Mouse (Mus musculus): ENCODE results near the gene Ksr2.

Gene Ksr2

DNA sequence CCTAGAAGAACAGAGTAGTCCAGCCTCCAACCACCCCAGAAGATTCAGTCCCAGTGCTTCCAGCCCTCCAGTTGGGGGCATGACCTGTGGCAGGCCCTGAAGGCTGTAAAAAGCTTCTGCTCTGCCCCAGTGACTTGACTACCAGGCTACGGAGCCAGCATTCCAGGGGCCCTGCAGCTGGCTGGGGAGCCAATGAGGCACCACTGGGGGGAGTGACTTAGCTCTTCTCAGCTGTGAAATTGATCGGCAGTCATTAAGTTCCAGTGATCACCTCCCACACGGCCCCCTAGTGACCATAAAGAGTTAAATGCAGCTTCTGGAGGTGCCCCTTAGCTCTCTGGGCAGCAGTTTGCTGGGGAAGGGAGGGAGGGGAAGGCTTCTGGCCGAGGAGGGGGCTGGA lies 213.1 kb downstream of the Ksr2 start:
- DNase-seq: no peak

DNA sequence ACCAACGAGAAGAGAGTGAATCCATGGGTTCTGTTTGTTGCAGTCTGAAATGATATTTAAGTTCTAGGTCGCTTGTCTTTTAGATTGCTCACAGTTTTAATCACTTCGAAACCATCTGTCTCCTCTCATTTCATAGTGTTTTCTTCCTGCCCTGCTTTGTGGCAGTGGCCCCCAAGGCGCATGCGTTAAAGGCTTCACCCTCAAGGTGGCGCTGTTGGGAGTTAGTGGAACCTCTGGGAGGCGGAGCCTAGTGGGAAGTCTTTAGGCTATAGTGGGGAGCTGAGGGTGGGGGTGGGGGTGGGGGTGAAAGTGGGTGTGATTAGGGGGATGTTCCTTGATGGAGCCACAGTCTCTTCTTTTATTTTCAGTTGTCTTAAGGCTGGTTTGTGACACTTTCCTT lies 214.6 kb downstream of the Ksr2 start:
- DNase-seq: peak; percentile 76

DNA sequence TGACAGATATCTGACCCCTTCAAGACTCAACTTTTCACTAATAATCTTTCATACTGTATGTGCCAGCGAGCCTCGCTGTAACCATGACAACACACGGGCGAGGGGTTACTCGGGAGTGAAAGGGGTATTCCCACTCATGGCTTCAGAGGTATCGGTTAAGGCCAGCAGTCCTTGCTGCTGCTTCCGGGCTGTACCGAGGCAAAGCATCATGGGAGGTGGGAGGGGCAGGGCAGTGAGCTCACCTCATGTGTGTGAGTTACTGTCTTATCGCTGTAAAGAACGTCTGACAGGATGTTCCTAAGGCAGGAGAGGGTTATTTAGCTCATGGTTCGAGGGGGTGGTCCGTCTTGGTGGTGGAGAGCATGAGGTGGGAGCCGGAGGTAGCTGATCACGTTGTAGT lies 215.8 kb downstream of the Ksr2 start:
- DNase-seq: no peak

DNA sequence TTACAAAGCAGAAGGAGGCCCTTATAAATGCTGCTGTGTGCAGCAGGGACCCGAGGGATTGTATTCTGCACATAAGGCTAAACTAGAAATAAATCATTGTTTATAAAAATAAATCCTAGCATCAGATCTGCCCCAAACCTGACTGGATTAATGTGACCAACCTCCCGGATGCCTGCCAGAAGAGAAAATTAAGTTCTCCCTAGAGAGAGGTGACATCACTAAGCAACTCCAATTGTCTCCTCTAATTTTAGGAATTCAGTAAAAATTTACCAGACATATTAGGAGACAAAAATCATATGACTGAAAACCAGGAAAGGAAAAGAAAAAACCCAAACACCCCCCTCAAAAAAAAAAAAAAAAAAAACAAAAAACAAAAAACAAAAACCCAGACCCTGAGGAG lies 221.4 kb downstream of the Ksr2 start:
- no peak for DNase-seq

DNA sequence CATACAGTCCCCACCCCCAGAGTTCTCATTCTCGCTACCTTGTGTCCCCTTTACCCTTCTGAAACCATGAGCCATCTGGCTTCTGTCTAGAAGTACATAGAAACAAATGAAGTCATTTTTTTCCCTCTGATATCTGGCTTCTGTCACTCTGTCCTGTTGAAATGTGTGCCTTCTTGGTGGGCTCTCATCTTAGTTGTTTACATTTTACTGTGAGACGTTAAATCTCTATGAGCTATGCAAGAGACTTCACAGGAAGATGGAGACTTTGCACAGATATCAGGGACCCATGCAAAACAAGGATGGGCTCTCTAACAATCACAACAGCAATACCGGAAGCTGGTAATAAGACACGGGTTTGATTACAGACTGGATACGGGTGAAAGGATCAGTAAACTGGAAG lies 222.0 kb downstream of the Ksr2 start:
- DNase-seq: no peak

DNA sequence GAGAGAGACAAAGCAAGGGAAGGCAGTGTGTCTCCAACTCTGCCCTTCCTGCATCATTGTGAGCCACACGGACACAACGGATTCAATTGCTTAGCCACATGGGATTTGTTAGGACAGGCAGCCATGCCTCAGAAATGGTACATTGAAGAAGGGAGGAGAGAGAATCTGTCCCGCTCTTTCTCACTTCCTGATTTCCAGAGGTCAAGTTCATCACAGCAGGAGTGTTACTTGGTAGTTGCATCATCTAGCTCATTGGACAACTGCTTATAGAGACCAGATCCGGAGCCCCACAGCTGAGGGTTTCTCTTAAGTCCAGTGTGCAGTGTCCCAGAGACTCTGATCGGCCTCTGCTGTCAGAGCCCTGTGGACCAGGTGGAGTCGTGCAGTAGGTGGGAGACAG lies 227.8 kb downstream of the Ksr2 start:
- DNase-seq: no peak

DNA sequence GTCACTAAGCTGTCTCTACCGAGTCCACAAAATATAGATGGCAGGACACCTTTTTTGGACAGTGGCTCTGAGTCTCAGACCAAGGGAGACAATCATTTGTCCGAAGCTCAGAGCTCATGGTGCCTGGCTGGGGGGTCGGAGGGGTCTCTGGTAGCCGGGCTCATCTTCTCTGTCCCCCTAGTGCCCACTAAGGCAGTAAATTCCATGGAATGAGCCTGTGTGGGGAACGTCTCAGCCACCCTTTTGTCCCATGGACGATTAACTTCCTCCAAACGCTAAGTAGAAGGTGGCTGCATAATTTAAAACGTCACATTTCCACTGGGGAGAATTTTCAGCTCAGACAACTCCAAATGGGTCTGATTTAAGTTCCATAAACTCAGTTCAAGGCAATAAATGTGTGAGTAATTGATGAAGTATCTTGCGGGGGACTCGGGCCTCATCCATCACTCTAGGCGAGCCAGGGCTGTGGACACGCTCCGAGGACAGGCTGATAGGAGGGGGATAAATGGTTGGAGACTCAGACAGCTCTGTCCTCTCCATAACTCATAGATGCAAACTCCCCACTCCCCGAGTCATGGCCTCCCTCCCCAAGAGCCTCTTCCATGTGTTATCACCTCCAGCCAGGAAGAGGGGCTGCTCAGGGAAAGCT lies 237.6 kb downstream of the Ksr2 start:
- DNase-seq: no peak

DNA sequence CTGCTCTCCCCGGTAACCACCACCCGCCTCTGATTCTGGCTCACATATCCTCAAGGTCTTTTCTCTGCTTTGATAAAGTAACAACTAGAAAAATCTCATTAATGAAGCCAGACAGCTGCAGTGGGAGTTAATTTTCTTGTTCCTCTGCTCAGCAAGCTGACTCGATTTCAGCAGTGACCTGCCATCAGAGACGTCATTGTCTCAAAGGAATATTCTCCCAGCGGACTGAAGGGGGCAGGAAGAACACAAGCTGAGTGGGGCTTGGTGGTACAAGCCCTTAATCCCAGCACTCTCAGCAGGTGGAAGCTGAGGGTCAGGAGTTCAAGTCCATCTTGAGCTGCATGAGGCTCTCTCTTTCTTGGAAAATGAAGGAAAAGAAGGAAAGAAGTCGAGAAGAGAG lies 244.8 kb downstream of the Ksr2 start:
- DNase-seq: no peak

DNA sequence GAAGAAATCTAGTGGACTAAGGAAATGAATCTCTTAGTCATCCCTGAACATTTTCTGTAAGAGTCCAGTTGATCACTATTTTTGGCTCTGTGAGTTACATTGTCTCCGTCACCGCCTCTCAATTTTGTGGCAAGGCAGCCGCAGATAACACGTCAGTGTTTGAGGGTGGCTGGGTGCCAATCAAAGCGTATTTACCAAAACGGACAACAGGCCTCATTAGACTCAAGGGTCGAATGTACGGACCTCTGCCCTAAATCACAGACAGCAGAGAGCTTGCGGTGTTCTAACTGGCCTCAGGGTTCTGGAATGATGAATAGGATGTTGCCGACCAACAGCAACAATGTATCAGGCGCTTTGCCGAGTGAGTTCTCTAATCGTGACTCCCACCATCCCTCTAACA lies 245.8 kb downstream of the Ksr2 start:
- DNase-seq: no peak

DNA sequence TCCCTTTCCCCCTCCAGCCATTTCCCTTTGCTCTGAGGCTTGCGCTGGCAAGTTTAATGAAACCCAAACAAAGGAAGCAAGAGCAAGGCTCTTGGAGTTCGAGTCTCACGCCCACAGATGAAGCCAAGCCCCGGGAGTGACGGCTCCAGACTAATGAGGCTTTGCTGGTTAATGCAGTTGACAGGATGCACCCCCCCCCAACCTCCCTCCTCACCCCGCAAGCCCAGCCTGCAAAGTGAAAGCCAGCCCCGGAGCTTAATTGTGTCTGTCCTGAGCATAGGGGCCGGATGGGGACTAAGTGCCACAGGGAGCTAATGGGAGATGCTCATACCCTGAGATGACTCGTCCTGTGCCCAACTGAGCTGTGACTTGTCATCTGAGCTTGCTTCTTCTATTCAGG lies 251.4 kb downstream of the Ksr2 start:
- DNase-seq: no peak

DNA sequence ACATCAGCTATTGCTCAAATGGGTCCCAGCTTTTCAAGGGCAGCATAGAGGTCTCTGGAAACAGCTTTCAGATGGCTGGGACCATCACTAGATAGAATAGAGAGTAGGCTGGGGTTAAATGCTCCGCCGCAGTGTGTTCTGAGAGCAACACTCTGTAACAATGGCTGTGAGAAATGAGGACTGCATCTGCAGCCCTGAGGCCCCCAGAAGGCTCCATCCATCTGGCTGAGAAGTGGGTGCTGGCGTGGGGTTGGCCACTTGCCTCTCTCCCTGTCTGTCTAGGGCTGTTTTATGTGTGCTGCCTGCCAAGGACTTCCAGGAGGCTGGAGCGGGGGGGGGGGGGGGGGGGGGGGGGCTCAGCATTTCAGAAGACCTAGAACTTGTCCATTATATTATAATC lies 253.5 kb downstream of the Ksr2 start:
- DNase-seq: no peak

DNA sequence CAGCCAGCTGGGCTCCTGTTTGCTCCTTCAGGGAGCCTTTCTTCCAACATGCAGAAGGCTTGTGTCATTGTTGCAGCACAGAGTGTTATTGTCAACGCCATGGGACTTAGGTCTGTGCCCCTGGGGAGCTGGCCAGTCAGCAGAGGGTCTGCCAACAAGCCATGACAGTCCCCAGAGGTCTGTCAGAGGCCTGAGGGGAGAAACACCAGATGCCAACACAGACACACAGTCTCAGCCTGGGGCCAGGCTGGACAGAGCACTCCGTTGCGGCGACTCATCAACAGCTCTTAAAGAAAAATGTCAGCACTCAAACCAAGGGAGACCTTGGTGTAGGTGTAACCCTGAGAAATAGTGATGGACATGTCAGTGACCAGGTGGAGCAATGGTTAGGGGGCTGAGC lies 255.5 kb downstream of the Ksr2 start:
- no peak for DNase-seq

DNA sequence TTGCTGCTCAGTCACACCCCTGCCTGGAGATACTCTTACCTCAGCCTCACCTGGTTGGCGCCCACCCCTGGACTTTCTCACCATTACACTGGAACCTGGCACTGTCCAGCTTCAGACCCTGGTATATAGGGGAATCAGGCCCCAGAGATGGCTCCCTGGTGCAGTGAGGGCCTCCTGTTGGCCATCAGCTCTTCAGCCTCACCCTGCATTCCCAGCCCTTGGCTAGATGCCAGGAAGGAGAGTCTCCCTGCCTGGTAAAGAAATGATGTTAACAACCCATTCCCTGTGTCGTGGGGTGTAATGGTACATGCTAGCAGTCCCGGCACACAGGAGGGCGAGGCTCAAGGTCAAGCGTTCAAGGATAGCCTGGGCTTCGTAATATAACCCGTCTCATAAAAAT lies 256.0 kb downstream of the Ksr2 start:
- DNase-seq: no peak

DNA sequence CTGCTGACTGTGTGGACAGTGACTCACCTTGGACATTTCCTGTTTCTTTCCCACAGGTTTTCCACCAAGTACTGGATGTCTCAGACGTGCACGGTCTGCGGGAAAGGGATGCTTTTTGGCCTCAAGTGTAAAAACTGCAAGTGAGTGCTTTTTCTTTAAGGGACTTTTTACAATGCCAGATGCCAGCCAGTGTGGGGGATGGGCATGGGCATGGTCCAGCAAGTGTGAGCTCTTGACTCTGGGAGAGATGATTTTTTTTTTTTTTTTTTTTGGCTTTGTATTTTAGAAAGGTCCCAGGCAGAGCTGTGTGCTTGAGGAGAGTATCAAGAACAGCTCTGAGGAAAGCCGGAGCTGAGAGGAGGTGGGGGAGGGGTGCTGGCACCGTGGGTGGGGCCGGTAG lies 257.6 kb downstream of the Ksr2 start:
- no peak for DNase-seq

DNA sequence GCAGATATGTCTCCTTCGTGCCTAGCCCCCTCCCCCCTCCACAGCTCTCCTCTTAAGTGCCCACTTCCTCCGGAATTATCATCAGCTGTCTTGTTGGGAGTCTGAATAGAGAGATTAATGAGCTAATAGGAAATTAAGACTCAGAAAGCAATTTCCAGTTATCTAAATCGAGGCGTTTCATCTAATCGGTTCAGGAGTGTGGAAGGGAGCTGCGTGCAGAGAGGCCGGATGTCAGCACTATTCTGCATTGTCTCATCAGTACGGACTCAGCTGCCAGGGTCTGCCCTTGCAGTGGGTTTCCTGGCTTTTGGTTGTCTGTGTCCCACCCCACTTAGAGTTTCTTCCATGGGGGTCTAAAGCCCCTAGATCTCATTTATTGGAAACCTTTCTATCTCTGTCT lies 262.0 kb downstream of the Ksr2 start:
- DNase-seq: no peak

DNA sequence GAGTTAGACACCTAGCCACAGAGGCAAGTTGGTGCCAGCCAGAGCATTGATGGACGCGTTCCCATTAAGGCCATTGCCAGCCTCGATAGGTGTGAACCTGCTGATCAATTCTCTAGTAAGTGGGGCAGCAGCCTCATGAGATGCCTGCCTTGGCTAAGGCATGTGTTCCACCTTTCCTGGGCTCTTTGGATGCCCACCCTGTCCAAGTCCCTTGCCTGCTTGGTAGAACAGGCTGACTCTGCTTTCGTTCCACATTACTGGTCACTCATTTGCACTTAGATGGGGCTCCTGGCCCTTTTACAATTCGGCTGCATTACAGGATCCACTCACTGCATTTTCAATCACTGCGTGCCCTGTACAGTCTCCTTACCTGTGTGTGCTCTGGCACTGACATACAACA lies 263.4 kb downstream of the Ksr2 start:
- no peak for DNase-seq

DNA sequence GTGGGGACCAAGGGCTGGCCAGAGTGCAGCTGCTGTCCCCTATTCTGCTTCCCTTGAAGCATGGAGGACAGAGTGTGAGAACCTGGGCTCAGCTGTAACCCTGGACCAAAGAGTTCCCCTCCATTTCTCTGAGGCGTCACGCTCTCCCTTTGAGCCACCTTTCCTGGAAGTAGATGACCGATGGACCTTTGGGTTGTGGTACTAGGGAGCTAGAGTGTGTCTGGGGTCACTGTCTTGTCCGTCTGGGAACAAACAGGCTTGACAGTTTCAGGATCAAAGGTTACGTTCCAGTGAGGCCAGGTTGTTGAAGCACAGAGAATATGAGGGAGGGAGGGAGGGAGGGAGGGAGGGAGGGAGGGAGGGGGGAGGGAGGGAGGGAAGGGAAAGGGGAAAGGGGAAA lies 264.6 kb downstream of the Ksr2 start:
- no peak for DNase-seq

DNA sequence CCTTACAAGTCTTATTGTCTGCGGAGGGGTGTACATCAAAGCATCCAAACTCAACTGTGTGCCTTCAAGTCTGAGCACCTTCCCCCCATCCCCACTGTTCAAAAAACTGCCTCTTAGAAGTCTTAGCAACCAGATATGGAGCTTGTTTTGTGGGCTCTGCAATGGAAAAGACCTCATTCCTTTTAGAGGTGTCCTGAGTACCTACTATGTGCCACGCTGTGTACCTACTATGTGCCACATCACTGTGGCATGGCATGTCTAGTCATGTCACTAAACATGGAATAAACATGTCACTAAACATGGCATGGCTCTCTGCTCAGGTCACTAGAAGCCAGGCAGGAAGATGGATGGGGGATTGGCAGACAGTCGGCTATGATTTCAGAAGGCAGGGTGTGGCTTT lies 268.4 kb downstream of the Ksr2 start:
- no peak for DNase-seq

DNA sequence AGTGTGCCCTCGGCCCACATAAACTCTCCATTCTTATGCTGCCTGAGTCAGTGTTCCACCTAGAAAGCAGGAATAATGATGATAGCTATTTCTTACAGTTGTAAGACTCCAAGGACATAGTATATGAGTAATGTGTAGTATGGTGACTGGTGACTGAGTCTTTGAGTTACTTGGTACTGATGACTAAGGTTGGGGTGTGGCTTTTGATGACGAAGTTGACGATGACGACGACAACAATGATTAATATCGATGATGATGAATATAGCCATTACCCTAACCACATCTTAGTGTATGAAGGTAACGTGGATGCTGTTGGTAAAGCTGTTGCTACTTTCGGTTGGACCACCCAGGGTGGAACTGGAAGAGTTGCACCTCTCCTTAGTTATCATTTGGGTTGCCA lies 270.7 kb downstream of the Ksr2 start:
- no peak for DNase-seq

DNA sequence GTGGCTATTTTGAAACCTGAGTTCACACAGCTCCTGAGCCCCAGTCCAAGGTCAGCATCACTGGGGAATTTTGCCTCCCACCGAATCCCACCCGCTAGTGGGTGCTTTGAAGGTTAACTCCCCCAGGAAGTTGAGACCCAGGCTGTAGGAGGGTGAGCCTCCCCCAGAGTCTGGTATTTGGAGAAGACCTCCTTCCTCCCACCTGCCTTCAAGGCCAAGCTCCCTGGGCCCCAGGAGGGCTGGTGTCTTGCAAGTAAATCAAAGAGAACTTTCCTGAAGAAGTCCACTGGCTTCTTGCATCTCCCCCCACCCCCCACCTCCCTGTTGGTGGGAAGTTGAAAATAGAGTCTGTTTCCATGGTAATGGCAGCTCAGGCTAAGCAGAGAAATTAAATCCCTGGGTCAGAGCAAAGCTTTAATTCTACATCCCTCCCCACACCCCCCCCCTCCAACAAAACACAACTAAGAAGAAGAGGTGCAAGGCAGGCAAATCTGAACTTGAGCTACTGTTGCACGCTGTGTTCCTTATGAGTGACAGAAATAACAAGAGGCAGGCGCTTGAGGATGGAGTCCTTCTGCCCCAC lies 274.1 kb downstream of the Ksr2 start:
- no peak for DNase-seq

DNA sequence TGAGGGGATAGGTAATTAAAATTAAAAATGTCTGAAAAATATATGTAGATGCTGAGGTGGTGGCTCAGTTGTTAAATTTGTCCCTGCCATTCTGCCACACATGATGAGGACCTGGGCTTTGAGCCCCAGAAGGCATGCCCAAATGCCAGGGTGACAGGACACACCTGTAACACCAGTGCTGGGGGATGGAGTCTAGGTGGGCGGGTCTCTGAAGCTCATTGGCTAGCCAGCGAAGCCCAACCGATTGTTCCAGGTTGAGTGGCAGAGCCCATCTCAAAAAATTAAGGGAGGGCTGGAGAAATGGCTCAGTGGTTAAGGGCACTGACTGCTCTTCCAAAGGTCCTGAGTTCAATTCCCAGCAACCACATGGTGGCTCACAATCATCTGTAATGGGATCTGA lies 274.9 kb downstream of the Ksr2 start:
- DNase-seq: no peak

DNA sequence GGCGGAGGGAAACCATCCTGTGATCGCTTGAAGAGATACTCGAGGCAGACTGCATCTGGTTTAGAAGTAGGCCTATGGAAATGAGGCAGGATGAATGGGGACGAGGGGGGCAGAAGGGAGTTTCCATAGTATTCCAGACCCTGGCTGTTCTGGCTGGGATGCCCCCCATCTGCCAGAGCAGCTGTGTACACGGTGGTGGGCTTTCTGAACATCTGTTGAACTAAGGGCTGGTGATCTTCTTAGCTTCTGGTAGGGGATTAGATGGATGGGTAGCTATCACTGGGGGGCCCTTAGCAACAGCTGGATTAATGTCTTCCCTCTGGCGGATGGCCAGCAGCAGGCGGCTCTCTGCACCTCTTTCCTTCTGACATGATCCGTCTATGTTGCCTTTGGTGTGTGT lies 276.0 kb downstream of the Ksr2 start:
- no peak for DNase-seq

DNA sequence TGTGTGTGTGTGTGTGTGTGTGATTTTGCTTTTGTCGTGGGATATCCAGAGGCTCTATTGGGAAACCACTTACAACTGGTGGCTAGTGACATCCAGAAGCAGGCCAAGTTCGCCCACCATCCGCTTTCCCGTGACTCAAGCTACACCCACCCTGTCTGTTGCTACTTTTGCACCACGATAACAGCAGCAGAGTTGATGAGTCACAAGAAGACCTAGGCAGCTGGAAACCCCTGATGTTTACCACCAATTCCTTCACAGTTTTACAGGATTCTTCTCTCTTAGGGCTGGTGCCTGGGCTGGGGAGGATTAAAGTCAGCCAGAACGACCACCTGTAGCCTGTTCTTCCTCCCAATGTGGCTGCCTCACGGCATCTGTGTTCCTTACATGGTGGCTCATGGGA lies 277.5 kb downstream of the Ksr2 start:
- DNase-seq: peak; percentile 63

DNA sequence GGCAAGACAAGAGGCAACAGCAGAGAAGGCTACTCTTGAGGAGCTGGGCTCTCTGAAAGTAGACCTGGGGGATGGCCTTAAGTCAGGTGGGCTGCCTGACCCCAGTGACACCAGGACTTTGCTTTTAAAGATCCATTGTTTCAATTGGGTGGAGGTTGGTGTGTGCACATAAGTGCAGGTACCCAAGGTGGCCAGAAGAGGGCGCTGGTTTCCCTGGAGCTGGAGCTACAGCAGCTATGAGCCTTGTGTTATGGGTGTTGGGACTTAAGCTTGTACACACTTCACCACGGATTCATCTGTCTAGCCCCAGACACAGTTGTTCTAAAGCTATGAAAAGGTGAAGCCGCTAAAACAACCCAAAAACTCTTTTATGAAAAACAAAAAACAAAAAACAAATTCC lies 279.8 kb downstream of the Ksr2 start:
- DNase-seq: no peak

DNA sequence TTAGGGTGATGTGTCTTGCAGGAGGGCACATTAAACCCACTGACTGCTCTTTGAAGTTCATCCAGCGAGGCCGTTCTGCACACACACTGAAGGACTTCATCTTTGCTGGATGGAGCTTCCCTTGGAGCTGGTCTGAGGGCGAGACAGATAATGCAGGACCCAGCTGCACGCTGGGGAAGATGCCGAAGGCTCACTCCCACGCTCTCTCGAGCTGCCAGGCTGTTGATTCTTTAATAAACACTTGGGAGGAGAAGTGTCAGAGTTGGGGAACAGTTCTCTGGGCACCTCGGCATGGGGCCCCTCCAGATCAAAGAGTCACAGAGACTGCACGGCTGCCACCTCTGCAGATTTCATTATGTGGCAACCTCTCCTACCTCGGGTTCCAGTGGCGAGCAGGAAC lies 280.8 kb downstream of the Ksr2 start:
- DNase-seq: no peak

DNA sequence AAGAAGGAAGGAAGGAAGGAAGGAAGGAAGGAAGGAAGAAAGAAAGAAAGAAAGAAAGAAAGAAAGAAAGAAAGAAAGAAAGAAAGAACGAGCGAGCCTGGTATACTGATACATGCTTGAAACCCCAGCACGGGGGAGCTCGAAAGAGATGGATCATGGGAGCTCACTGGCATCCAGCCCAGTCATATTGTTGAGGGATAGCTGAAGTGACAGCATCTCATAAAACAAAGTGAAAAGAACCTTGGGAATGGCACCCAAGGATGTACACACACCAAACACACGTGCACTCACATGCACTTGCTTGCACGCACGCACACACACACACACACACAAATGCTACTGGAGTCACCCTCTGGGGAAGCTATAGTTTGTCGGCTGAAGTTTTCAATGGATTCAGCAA lies 282.6 kb downstream of the Ksr2 start:
- DNase-seq: no peak

Measured in layer of hippocampus, adult 9-11 months (tissue).